Mouse (Mus musculus): ENCODE measurements around the gene Zmym4. TPM values are rescaled to one million over a fixed set of nuclear protein-coding genes. Genes with fewer than 3 reads are reported as not detected.
"Not testable (repeated sequence)": the region's sequence is repeated elsewhere in the genome, so short reads cannot be mapped to it uniquely, and the experiment has no call there.

Gene Zmym4
- polyA plus RNA-seq (2012; rRNA removed) = 17.1 and 17.3 TPM in 2 replicates

DNA sequence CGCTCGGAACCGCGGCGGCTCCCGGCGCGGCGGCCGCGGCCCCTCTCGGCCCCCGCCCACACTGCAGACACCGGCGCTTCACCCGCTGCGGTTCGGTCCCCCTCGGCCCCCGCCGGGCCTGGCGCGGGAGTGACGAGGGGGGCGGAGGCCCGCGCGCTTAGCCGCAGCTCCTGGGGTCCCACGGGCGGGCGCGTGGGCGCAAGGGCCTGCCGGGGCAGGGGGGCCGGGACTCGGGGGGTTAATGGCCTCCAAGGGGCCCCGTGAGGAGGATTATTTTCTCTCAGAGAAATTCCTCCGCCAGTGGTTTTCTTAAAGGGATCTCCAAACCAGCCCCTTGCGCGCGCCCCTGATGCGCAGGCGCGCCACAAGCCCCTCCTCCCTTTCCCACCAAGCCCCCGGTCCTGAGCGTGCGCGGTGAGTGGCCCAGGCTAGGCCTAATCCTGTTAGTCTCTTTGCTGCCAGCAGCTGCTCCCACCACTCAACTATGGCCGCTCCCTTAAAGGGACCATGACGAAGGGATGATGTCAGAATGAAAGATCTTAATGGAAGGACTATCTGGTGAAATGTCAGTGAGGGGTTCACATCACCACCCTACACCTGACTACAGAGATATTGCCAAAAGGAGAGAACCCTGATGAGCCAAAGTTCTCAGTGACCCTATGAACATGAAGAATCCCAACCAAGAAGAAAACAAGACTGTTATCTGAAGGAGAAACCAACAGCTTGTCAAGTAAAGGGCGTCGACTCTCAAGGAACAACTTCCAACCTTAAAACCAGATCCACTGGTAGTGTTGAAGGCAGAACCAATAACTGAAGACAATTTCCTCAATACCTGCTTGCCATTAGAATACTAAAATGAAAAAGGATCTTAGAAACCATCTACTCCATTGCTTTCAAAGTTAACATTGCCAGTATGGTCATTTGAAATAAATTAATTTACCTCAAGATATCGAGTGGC, at the start of gene Zmym4:
Gene Zmym4, minus strand, starts transcription at position 272 of the 958 bp plus-strand sequence.
- no peaks in the 10 kb centered on the region; the same call in 1 of the 2 replicates for H3K4me1 ChIP-seq (ENCODE audit: control insufficient read depth, insufficient read depth, low read length)
- TF ChIP-seq POLR2A (IDR thresholded peaks at IDR 0.05; ENCODE audit: control insufficient read depth, low read depth, low read length) (peak; percentile 59; the same call in 1 of the 2 replicates), CTCF (IDR thresholded peaks at IDR 0.05; ENCODE audit: control insufficient read depth, insufficient read depth, insufficient replicate concordance, low read depth, low read length) (no peak)
- no peaks in the 10 kb centered on the region for H3K27me3 ChIP-seq (ENCODE audit: control insufficient read depth, insufficient read depth, low read length)
- H3K27ac ChIP-seq (ENCODE audit: control insufficient read depth, insufficient read depth, low read depth, low read length) = peak within 1 kb of the TSS; percentile 87
- peak within 1 kb of the TSS; percentile 91 for H3K4me3 ChIP-seq (ENCODE audit: control insufficient read depth, low read depth, low read length)
- H3K36me3 ChIP-seq (ENCODE audit: control insufficient read depth, insufficient read depth, low read length) = no peaks in the 10 kb centered on the region

DNA sequence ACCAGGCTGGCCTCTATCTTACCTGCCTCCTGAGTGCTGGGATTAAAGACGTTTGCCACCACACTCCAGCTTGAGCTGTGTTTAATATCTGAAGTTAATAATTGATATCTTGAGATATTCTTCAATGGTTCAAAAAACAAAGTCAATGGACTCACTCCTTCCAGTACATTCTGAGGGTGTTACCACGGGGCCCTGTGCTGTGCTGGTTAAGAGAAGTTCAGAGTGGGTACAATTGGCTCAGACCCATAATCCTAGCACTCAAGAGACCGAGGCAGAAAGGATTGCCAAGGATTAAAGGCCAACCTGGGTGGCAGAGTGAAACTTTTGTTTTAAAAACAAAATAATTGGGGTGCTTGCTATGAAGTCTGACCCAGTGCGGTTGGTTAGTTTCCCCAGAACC, 48.4 kb upstream of the Zmym4 start:
- H3K27me3 ChIP-seq (ENCODE audit: control insufficient read depth, insufficient read depth, low read length) = no peaks in the 10 kb centered on the region
- H3K4me3 ChIP-seq (ENCODE audit: control insufficient read depth, low read depth, low read length) = no peak overlapping the region

DNA sequence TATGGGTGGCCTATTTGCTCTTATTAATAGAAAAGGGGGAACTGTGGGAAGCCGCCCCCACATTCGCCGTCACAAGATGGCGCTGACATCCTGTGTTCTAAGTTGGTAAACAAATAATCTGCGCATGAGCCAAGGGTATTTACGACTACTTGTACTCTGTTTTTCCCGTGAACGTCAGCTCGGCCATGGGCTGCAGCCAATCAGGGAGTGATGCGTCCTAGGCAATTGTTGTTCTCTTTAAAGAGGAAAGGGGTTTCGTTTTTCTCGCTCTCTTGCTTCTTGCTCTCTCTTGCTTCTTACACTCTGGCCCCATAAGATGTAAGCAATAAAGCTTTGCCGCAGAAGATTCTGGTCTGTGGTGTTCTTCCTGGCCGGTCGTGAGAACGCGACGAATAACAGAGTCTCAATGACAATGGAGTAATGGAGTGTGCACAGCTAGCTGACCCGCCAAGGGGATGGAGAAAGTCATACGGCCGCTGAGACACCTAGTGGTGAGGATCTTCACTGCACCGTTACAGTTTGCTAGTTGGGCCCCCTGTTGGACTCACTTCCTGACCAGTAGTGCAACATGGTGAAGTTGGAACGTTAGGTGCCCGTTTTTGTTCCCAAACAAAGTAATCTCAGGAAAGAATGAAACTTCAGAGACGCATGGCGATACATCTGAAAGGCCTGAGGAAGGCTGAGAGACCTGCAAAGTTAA, 47.5 kb upstream of the Zmym4 start:
- H3K36me3 ChIP-seq (ENCODE audit: control insufficient read depth, insufficient read depth, low read length); H3K4me1 ChIP-seq (ENCODE audit: control insufficient read depth, insufficient read depth, low read length); H3K27me3 ChIP-seq (ENCODE audit: control insufficient read depth, insufficient read depth, low read length): not testable (repeated sequence)
- peak overlapping the region; percentile 44; the same call in 1 of the 2 replicates for H3K4me3 ChIP-seq (ENCODE audit: control insufficient read depth, low read depth, low read length)
- TF ChIP-seq CTCF (IDR thresholded peaks at IDR 0.05; ENCODE audit: control insufficient read depth, insufficient read depth, insufficient replicate concordance, low read depth, low read length) = peak; percentile 79; the same call in 1 of the 2 replicates
- 0 out of 2 replicates have a peak overlapping the region, but pooled peaks have one; percentile 29 for H3K27ac ChIP-seq (ENCODE audit: control insufficient read depth, insufficient read depth, low read depth, low read length)

More for the DNA sequence above, 48.4 kb upstream of the Zmym4 start:
- Histone ChIP-seq H3K36me3 (ENCODE audit: control insufficient read depth, insufficient read depth, low read length) (no peaks in the 10 kb centered on the region), H3K27ac (ENCODE audit: control insufficient read depth, insufficient read depth, low read depth, low read length) (no peak overlapping the region), H3K4me1 (ENCODE audit: control insufficient read depth, insufficient read depth, low read length) (no peaks in the 10 kb centered on the region)
- TF ChIP-seq CTCF (IDR thresholded peaks at IDR 0.05; ENCODE audit: control insufficient read depth, insufficient read depth, insufficient replicate concordance, low read depth, low read length) (no peak), POLR2A (IDR thresholded peaks at IDR 0.05; ENCODE audit: control insufficient read depth, low read depth, low read length) (no peak)

DNA sequence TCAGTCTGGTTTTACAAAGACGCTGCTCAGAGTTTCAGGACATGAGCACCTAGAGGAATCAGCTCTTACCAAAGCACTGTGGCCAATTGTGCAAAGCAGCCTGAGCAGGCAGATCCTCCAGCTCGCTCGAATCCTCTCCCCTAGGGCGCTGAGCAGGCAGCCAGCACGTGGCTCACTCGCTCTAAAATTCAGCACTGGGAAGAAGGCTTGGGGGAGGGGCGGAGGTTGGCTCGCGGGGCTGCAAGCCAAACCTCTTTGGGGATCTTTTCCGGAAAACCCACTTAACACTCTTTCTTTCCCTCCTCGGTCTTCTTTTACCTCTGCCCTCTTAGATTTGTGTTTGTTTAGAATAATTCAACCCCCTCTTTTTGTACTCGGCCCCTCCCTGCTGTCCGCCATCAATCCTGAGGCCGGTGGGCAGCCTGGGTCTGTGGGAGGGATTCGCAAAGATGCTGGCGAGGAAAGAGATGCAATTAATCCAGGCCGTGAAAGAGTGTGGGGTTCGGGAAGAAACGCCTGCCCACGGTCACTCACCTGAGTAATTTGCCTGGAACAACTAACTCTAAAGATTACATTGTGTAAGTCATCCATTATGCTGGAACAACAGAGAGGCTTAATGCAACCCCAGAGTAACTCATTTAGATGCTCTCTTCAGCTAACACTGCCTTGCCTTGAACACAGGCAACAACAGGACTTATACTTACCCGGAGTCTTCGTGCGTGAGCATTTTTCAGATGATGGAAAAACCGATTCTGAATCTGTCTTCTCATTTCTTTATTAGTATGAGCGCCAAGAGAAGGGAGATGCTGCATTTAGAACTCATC, 37.4 kb upstream of the Zmym4 start:
- H3K4me1 ChIP-seq (ENCODE audit: control insufficient read depth, insufficient read depth, low read length) = peaks cover 3% of the 10 kb centered on the region; the same call in 1 of the 2 replicates
- TF ChIP-seq CTCF (IDR thresholded peaks at IDR 0.05; ENCODE audit: control insufficient read depth, insufficient read depth, insufficient replicate concordance, low read depth, low read length) = no peak
- no peak for TF ChIP-seq POLR2A (IDR thresholded peaks at IDR 0.05; ENCODE audit: control insufficient read depth, low read depth, low read length)
- no peaks in the 10 kb centered on the region for H3K36me3 ChIP-seq (ENCODE audit: control insufficient read depth, insufficient read depth, low read length)
- no peak overlapping the region for H3K27ac ChIP-seq (ENCODE audit: control insufficient read depth, insufficient read depth, low read depth, low read length)
- H3K27me3 ChIP-seq (ENCODE audit: control insufficient read depth, insufficient read depth, low read length) = no peaks in the 10 kb centered on the region
- peak overlapping the region; percentile 39 for H3K4me3 ChIP-seq (ENCODE audit: control insufficient read depth, low read depth, low read length)

DNA sequence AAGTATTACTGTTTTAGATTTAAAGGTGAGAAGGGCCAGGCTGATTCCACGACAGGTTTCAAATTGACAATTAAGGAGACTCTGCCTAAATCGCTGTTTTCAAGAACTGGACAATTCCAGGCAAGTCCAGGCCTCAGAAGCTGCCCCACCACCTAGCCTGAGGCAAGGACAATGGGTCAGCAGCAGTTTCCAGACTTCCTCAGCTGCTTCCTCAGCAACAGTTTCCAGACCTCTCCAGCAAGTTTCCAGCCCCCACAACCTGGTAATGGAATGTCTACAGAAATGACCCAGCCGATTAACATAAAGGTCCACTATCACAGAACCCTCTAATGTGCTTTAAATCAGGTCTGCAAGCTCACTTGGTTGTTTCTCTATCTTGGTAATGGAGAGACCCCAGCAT, 36.4 kb upstream of the Zmym4 start:
- H3K27ac ChIP-seq (ENCODE audit: control insufficient read depth, insufficient read depth, low read depth, low read length) = no peak overlapping the region
- no peak overlapping the region for H3K4me3 ChIP-seq (ENCODE audit: control insufficient read depth, low read depth, low read length)
- no peaks in the 10 kb centered on the region for H3K36me3 ChIP-seq (ENCODE audit: control insufficient read depth, insufficient read depth, low read length)

DNA sequence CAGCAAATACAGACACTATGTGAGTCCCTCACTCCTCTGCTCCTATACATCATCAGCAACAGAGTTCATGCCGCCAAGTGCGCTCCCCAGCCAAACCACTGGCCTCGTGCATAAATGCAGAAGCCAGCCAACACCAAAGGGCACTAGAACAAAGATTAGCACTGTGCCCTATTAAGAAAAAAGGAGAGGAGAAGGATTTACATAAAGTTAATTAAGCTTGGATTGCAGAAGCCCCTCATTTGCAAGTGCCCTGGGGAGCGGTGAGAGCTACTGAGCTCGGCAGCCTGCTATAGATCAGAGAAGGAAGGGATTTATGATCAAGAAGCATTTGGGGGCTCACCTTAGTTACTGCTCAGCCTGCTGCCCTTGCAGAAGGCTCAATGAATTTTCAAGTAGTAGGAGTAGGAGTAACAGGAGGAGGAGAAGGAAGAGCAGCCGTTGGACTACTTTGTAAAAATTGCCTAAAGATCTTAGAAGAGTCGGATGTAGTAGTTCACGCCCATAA, 32.7 kb upstream of the Zmym4 start:
- TF ChIP-seq POLR2A (IDR thresholded peaks at IDR 0.05; ENCODE audit: control insufficient read depth, low read depth, low read length) (no peak), CTCF (IDR thresholded peaks at IDR 0.05; ENCODE audit: control insufficient read depth, insufficient read depth, insufficient replicate concordance, low read depth, low read length) (no peak)
- Histone ChIP-seq H3K4me1 (ENCODE audit: control insufficient read depth, insufficient read depth, low read length) (peaks cover 6% of the 10 kb centered on the region), H3K27ac (ENCODE audit: control insufficient read depth, insufficient read depth, low read depth, low read length) (no peak overlapping the region)

More for the DNA sequence above, 36.4 kb upstream of the Zmym4 start:
- Histone ChIP-seq H3K4me1 (ENCODE audit: control insufficient read depth, insufficient read depth, low read length) (peaks cover 3% of the 10 kb centered on the region; the same call in 1 of the 2 replicates), H3K27me3 (ENCODE audit: control insufficient read depth, insufficient read depth, low read length) (no peaks in the 10 kb centered on the region)
- TF ChIP-seq POLR2A (IDR thresholded peaks at IDR 0.05; ENCODE audit: control insufficient read depth, low read depth, low read length) = no peak
- TF ChIP-seq CTCF (IDR thresholded peaks at IDR 0.05; ENCODE audit: control insufficient read depth, insufficient read depth, insufficient replicate concordance, low read depth, low read length) = no peak

DNA sequence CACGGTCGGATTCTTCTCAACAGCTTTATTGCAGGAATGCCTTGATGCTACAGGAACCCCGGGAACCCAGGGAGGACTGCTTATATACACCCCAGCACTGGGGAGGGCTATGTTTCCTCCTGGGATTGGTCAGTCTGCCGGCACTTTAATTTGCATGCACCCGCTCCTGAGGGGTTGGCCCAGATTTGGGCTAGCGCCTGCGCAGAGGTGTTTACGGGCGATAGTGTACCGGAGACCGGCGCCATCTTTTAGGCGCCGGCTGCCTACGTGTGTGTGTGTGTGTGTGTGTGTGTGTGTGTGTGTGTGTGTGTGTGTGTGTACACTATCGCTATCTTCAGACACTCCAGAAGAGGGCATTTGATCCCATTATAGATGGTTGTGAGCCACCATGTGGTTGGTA, 31.4 kb upstream of the Zmym4 start:
- H3K27ac ChIP-seq (ENCODE audit: control insufficient read depth, insufficient read depth, low read depth, low read length); H3K36me3 ChIP-seq (ENCODE audit: control insufficient read depth, insufficient read depth, low read length); H3K27me3 ChIP-seq (ENCODE audit: control insufficient read depth, insufficient read depth, low read length); H3K4me1 ChIP-seq (ENCODE audit: control insufficient read depth, insufficient read depth, low read length); H3K4me3 ChIP-seq (ENCODE audit: control insufficient read depth, low read depth, low read length): not testable (repeated sequence)

More for the DNA sequence above, 32.7 kb upstream of the Zmym4 start:
- Histone ChIP-seq H3K27me3 (ENCODE audit: control insufficient read depth, insufficient read depth, low read length) (no peaks in the 10 kb centered on the region), H3K36me3 (ENCODE audit: control insufficient read depth, insufficient read depth, low read length) (no peaks in the 10 kb centered on the region), H3K4me3 (ENCODE audit: control insufficient read depth, low read depth, low read length) (no peak overlapping the region)

All from testis, adult 2 months (tissue).